Mouse (Mus musculus) layer of hippocampus, postnatal 36 days (tissue): Measurements from ENCODE around the gene 1700001C19Rik. TPM values are rescaled to one million over a fixed set of nuclear protein-coding genes. Genes with fewer than 3 reads are reported as not detected.
"Not testable (repeated sequence)": the region's sequence is repeated elsewhere in the genome, so short reads cannot be mapped to it uniquely, and the experiment has no call there.

Experiments used
- DNase-seq, 2 experiments: peaks; one replicate each; pipeline ENCODE4 v3.0.0; 2022
- total RNA-seq, 2 experiments: library from RNA; stranded (reverse); gene quantifications; 2 replicates each; pipeline ENCODE4 v1.2.3; 2021

The 1700001C19Rik gene
- total RNA-seq, 2 experiments from 2014 or later, result not detected

DNA sequence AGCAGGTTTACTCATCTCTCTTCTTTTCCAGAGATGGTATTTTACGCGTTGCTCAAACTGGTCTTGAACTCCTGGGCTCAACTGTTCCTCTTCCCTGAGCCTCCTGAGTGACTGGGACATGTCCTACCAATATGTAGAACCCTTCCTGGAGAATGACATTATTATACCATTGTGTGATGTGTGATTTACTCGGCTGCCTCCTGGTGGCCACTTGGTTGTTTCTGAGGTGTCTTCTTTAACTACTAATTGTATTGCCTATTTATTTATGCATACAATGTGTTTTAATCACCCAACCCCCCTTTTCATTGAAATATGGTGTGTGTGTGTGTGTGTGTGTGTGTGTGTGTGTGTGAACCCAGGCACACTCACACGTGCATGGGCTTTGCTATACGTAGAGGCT, 6.4 kb downstream of the 1700001C19Rik start:
- no peak for DNase-seq

GRCm38 (mm10) chr17:47428831-47429304, 8.3 kb downstream of the 1700001C19Rik start:
- DNase-seq, result no peak

DNA sequence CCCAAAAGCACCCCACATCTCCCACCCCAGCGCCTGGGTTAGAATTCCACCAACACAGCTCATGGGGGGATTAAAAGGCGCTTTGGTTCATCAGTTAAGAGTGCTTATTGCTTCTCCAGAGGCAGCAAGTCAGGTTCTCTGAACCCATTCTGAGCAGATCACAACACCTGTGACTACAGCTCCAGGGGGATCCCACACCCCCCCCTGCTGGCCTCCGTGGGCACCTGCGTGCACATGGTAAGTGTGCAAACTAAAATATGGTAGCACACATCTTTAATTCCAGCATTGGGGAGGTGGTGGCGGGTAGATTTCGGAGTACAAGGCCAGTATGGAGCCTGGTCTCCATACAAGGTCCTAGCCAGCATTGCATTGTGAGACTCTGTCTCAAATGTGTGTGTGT, 9.9 kb downstream of the 1700001C19Rik start:
- DNase-seq, result no peak

DNA sequence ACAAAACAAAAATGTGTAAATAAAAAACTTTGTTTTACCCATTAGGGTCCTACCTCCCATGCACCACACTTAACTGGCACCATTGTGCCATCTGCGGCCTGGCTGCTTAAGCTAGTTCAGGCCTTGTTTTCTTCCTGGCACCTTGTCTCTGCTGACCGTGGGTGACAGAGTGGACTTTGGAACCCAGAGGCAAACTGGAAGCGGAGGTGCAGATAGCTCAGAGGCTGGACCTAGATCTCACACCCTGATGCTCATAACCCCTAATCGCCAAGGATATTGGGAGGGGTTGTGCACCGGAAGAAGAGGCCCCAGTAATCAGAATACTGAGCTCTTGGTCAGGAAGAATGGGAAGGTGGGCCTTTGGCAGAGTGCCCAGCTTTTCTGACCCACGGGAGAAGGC, 13.0 kb downstream of the 1700001C19Rik start:
- no peak for DNase-seq

DNA sequence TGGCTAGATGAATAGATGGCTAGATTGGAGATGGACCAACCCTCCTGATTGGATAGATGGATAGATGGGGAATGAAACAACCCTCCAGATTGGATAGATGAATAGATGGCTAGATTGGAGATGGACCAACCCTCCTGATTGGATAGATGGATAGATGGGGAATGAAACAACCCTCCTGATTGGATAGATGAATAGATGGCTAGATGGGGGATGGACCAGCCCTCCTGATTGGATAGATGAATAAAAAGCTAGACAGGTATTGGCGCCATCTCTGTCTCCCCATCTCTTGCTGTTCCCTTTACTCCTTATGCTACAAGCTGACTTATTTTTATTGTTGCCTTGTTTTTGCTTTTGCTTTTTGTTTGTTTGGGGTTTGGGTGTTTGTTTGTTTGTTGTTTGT, 14.6 kb downstream of the 1700001C19Rik start:
- DNase-seq, result not testable (repeated sequence)

GRCm38 (mm10) chr17:47421566-47421965, 15.6 kb downstream of the 1700001C19Rik start:
- no peak for DNase-seq

DNA sequence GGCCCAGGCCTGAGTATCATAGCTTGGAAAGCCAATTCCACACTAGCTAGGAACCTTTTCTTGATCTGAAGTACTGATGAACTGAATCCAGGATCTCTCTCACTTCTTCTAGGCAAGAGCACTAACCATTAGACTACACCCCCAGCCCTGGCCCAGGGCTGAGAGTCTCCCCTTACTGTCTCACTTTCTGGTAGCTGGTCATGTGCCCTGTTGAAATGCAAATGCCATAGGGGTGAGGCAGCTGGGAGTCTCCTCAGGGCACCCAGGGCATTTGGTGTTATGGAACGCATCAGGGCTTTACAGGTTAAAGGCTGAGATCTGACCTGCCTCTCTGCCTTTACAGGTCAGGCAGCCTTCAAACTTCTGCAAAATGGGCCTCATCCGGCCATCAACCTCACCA, 17.0 kb downstream of the 1700001C19Rik start:
- no peak for DNase-seq

DNA sequence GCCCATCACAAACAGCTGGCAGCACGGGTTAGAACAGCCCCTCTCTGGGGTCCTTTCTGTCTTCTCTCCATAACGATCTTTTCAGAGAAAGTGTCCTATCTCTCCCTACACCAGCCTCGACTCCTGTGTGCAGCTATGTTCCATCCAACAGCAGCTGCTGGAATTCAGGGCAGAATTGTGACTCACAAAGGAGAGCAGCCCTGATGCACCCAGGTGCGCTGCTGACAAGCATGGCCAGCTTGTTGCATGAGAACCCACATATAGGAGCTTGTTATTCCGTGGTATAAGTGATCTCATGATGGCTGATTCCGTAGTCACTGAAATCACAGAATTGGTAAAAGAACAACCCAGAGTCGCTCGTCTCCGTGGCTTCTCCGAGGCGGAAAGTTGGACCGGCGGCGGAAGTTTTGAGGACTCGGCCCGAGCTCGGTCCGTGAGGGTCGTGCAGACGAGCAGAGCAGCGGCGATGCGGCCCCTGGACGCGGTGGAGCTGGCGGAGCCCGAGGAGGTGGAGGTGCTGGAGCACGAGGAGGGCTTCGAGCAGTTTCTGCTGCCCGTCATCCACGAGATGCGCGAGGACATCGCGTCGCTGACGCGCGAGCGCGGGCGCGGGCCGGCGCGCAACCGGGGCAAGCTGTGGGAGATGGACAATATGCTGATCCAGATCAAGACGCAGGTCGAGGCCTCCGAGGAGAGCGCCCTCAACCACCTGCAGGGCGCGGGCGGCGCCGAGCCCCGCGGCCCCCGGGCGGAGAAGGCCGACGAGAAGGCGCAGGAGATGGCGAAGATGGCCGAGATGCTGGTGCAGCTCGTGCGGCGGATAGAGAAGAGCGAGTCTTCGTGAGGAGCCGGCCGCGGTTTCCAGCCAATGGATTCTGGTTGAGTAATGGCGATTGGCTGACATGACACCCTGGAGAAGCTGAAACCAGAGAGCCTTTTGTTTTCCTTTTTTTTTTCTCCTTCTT, 27.0 kb downstream of the 1700001C19Rik start:
- peak; percentile 7 to 33 for DNase-seq

DNA sequence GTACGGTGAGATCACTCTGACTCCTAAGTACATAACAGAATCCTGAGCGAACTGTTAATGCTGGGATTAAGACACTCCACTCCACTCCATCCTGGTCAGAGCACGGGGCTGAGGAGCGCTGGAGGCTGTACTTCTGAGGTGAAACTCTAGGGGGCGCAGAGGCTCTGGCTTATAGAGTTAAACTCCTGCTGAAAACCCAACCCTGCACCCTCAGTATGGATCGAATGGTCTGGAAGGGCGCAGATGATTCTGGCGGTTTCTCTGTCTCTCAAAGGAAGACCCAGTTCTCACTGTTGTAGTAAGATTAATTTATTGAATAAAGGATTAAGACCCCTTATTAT, 28.6 kb downstream of the 1700001C19Rik start:
- peak; percentile 18 to 25 for DNase-seq

GRCm38 (mm10) chr17:47407717-47408557, 29.2 kb downstream of the 1700001C19Rik start:
- no peak for DNase-seq

- DNase-seq, result no peak
These were observed 36.7 kb downstream of the 1700001C19Rik start, which contains the start of gene Guca1a for GRCm38 (mm10) chr17:47400451-47400850. Guca1a (minus strand) TSS chr17:47400584.

GRCm38 (mm10) chr17:47399091-47399490, 38.1 kb downstream of the 1700001C19Rik start:
- DNase-seq, result no peak

- no peak for DNase-seq
These were observed 41.7 kb downstream of the 1700001C19Rik start for GRCm38 (mm10) chr17:47395376-47395913.

GRCm38 (mm10) chr17:47394223-47394869, 42.8 kb downstream of the 1700001C19Rik start:
- DNase-seq, result no peak

- no peak for DNase-seq
These were observed 50.5 kb downstream of the 1700001C19Rik start for GRCm38 (mm10) chr17:47386649-47387048.

DNA sequence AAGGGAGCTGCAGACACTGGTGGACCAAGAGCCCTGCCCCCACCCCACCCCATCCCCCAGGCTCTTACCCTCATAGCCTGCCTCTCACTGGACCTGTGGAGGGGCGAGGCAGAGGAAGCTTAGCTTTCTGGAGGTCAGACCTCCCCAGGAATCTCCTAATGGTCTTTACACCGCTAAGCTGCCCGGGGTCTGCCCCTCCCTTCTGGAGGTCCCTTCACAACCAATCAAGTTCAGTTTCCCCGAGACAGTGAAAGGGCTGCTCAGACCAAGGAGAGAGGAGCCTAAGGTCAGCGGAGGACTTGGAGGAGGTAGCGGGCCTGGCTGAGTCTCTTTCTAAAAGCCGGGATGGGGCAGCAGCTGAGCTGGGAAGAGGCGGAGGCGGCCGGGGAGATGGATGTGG, 52.0 kb downstream of the 1700001C19Rik start, which contains the start of gene Guca1b:
TSS of gene Guca1b (plus strand) at position 249 of the 400 bp plus-strand sequence.
- no peak for DNase-seq

DNA sequence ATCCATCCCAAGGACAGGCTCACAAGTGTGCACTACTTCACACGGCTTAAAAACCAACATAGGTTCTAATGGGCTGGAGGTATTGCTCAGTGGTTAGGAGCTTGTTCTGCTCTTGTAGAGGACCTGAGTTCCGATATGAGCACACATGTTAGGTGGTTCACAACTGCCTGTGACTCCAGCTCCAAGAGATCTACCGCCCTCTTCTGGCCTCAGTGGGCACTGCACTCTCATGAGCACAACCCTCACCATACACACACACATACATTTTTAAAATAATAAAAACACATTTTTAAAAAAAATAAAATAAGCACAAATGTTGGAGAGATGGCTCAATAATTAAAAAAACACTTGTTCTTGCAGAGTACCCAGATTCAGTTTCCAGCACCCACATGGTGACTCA, 53.1 kb downstream of the 1700001C19Rik start:
- no peak for DNase-seq

DNA sequence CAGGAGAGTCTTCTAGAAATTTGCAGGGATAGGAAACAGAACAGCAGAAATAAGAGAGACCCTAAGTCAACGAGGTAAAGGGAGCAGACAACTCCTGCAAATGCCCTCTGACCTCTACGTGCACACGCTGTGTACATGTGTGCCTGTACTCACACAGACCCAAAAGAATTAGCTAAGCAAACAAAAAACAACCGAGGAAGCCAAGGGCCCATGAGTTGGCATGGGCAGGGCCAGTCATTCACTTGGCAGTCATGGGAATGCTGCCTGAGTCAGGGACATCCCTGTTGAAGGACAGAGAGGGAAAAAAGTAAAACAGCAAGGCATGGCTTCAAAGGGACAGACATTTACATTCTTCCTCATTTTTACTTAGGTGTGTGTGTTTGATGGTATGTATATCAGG, 53.9 kb downstream of the 1700001C19Rik start:
- no peak for DNase-seq

DNA sequence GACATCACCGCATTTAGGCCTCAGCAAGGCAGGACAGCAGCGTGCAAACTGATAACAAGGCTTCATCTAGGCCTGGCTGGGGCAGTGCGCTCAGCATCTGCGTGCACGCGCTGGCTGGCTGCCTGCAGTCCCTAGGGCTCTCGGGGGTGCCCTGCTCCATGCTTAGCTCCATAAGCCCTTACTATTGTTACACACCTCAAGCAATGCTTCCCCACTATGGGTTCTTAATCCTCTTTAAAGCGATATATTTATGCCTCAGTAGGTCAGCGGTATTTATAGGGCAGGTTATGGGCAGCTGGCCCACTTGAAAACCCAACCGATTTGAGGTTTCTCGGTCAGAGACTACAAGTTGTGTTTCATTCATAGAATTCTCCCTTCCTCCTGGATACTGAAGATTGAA, 55.3 kb downstream of the 1700001C19Rik start:
- no peak for DNase-seq

DNA sequence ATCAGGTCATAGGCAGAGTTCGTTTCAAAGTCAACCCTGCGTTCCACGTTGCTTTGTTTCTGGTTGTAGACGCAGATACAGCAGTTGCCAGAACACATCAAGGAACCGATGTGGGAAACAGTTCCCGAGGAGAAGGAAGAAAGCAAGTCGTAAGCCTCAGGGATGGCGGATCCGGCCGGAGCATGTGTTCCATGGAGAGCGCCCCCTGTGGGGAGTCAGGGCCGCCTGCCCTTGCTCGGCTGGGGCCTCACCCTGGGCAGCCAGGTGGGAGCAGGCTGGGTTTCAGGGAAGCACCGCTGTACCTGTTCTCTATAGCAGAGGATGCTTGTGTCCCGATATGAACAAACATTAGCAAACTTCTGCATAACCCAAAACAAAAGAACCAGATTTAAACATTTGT, 59.0 kb downstream of the 1700001C19Rik start:
- no peak for DNase-seq

- no peak for DNase-seq
These were observed 60.3 kb downstream of the 1700001C19Rik start for GRCm38 (mm10) chr17:47376779-47377280.

GRCm38 (mm10) chr17:47373991-47374390, 63.2 kb downstream of the 1700001C19Rik start:
- no peak for DNase-seq
